Mouse (Mus musculus) NIH3T3 (cell line): Measurements from ENCODE around the gene Brdt.
"Not testable (repeated sequence)": the region's sequence is repeated elsewhere in the genome, so short reads cannot be mapped to it uniquely, and the experiment has no call there.

Source experiments
- DNase-seq: peaks from one replicate; pipeline ENCODE4 v3.0.0-alpha.2; 2012; ENCODE audit warnings: low read depth

Gene Brdt

GRCm38 (mm10) chr5:107340404-107340803 lies 9.4 kb downstream of the Brdt start:
- DNase-seq, result peak; percentile 65

DNA sequence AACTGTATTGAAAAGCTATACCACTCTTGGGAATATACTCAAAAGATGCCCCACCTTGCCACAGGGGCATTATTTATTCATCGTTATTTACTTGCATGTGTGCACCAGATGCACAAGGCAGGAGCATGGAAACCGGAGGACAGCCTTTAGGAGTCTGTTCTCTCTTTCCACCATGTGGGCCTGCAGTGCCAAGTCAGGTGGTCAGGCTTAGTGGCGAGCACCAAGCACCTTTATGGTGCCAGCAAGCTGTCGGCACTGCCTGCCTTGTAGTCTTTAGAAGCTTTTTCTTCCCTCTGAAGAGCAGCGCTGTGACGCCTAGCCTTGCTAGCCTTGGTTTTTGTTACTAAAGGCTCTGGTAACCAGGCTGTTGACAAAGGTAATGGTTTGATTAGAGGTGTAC lies 11.9 kb downstream of the Brdt start:
- no peak for DNase-seq

- DNase-seq, result peak; percentile 69
These were observed 15.3 kb downstream of the Brdt start for GRCm38 (mm10) chr5:107346214-107346613.

DNA sequence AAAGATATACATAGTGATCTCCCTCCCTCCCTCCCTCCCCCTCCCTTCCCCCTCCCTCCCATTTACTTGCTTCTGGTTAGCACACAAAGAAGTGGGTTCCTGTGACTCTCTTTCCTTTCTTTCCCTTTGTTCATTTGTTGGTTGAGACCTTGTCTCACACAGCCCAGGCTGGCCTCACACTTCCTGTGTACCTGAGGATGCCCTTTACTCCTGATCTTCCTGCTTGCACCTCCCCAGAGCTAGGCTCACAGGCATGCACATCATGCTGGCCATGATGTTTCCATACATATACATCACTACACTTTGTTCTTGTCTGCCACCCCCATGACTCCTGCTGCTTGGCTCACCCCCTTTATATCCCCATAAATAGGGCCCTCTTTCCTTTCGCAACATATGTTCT lies 21.6 kb downstream of the Brdt start:
- DNase-seq, result no peak

GRCm38 (mm10) chr5:107353981-107354380 lies 23.0 kb downstream of the Brdt start:
- DNase-seq, result no peak

GRCm38 (mm10) chr5:107355801-107356200 lies 24.8 kb downstream of the Brdt start:
- DNase-seq, result peak; percentile 90

GRCm38 (mm10) chr5:107357723-107358122 lies 26.8 kb downstream of the Brdt start:
- no peak for DNase-seq

DNA sequence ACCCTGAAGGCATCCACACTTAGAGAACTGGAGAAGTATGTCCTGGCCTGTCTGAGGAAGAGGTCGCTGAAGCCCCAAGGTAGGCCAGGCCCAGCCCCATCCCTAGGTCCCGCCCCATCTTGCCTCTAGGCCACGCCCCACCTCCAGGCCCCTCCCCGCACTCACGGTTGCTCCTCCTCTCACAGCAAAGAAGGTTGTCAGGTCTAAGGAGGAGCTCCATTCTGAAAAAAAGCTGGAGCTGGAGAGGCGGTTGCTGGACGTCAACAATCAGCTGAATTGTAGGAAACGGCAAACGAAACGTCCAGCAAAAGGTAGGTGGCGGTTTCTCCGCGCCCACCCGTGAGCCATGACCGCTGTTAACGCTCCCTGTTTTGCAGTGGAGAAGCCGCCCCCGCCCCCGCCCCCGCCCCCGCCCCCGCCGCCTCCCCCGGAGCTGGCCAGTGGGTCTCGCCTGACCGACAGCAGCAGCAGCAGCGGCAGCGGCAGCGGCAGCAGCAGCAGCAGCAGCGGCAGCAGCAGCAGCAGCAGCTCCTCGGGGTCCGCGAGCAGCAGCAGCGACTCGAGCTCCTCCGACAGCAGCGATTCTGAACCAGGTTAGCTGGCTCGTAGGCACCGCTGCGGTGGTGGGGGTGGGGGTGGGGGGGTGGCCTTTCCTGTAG lies 28.6 kb downstream of the Brdt start:
- DNase-seq, result peak; percentile 93

- DNase-seq, result peak; percentile 67
These were observed 29.2 kb downstream of the Brdt start for GRCm38 (mm10) chr5:107360054-107360730.

DNA sequence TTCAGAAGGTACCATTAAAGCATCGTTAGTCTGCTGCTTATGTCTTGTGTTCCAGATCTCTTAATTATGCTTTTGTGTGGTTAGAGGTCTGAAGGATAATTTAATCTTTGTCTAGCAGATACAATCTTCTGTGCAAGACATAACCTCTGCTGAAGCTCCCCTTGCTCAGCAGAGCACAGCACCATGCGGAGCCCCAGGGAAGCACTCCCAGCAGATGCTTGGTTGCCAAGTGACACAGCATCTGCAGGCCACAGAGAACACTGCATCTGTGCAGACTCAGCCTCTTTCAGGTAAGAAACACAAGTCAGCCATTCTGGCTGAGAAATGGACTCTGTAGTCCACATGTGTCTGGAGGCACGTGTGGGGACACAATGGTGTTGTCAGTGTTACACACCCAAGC lies 39.1 kb downstream of the Brdt start:
- no peak for DNase-seq

DNA sequence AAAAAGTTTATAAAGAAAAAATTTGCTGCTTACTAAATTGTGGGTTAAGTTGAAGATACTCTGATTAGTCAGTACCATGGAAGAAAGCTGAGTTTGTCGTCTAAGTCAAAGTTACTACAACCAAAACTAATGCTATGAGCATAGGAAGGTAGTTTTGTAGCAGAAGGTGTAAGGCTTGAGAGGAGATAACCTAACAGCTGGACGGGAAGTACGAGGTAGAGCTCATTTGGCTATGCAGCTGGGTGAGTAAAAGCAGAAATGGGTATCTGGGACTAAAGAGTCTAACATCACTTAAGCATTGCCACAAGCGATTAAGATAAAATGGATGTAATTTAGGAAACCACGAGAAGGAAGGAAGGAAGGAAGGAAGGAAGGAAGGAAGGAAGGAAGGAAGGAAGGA lies 40.4 kb downstream of the Brdt start:
- DNase-seq, result no peak

GRCm38 (mm10) chr5:107373256-107373655 lies 42.3 kb downstream of the Brdt start:
- DNase-seq, result no peak

DNA sequence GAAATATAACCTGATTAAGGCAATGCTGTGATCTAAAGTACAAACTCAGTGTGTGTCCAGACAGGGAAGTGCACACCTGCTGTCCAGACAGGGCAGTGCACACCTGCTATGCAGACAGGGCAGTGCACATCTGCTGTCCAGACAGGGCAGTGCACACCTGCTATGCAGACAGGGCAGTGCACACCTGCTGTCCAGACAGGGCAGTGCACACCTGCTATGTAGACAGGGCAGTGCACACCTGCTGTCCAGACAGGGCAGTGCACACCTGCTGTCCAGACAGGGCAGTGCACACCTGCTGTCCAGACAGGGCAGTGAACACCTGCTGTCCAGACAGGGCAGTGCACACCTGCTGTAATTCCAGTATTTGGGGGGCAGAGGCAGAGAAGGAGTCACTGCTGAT lies 55.5 kb downstream of the Brdt start:
- DNase-seq, result not testable (repeated sequence)

DNA sequence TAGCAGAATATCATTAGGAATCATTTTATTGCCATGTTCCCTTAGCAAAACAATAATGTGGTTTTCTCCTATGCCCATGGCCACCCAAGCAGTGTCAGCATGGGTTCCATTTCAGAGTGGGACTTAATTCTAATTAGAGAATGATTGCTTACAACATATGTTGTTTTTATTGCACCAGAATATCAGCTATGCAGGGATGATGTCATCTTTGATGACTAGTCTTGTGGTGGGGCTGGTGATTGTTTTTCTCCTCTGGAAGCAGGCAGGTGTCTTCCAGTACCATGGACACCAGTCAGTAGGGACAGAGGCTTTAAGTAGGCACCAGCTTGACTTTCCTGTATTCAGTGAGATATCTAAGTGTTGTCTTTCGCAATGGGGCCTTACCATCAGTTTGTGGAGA lies 56.8 kb downstream of the Brdt start:
- DNase-seq, result peak; percentile 61

- DNase-seq, result no peak
These were observed 58.4 kb downstream of the Brdt start for GRCm38 (mm10) chr5:107389373-107389772.

DNA sequence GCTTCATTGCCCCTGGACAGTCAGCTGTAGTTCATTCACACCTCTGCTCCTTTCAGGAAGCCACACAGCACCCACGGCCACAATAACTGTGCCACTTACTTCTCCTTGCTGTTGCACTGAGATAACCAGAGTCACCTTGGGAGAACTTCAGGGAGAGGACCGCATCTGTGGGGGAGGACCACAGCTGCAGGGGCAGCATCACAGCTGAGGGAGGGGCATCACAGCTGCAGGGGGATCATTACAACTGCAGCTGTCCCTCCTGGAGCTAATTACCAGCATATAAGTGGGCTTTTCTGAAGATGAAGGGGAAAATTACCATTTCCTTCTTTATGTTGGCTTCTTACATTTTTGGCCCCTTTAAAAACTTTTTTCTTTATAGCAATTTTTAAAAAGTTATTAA lies 63.5 kb downstream of the Brdt start:
- no peak for DNase-seq

- DNase-seq, result no peak
These were observed 71.5 kb downstream of the Brdt start, which contains the start of gene Ephx4 for GRCm38 (mm10) chr5:107402436-107402835. Gene Ephx4 (plus strand): TSS chr5:107402736.

- no peak for DNase-seq
These were observed 72.3 kb downstream of the Brdt start for GRCm38 (mm10) chr5:107403011-107403946.

GRCm38 (mm10) chr5:107403947-107404684 lies 73.2 kb downstream of the Brdt start:
- DNase-seq, result no peak

DNA sequence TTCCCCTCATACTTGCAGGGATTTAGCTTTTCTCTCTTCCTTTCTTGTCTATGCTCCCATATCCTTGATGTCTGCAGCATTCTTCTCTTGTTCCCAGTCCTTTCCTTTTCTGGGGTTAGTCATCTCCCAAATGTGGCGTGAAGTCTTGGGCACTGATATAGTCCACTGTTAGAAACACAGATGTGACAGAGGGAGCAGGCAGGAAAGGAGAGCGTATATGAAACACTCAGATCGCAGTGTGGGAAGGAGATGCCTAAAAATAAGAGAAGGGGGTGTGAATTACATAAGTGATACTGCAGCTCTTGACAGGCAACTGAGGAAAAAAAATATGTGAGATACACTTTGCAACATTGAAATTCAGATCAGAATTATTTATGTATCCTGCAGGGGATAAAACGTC lies 74.4 kb downstream of the Brdt start:
- DNase-seq, result no peak

DNA sequence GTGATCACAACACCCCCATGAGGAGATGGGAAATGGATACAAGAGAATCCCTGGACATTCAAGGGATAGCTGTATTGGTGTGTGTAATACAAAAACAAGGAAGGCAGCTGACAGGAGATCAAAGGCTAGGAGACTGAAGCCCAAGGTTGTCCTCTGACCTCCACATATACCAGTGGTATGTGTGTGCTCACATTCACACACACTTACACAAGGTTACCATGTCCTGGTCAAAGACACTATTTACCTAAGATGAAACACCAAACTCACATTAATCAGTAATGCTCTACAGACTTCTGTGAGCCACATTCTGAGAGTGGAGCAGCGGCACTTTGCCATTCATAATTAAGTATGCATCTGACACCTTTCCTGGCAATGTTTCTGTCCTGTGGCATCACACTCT lies 79.3 kb downstream of the Brdt start:
- DNase-seq, result no peak

DNA sequence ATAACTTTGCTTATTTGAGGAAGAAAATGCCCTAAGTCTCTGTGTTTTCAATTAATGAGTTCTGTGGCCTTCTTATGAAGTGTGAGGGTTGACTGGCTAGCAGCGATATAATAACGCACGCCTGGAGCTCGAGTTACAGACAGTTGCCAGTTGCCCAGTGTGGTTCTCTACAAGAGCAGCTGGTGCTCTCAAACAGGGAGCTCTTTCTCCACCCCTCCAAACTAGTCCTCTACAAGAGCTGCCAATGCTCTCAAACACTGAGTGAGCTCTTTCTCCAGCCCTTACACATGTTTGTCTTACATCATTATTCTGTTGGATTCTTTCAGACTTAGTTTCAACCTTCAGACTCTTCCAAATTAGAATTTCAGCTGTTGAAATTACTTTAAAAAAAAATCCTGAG lies 80.4 kb downstream of the Brdt start:
- peak; percentile 8 for DNase-seq
